Mouse (Mus musculus) megakaryocyte, embryonic 14.5 days (primary cell): ENCODE data around the gene Dll1. TPM values are rescaled to one million over a fixed set of nuclear protein-coding genes. Genes with fewer than 3 reads are reported as not detected.

Experiments
- H3K27me3 ChIP-seq: replicated peaks from 2 replicates; pipeline ENCODE3; 2012; ENCODE audit warnings: inconsistent platforms
- H3K36me3 ChIP-seq: replicated peaks from 2 replicates; pipeline ENCODE3; 2012; ENCODE audit warnings: low read length, inconsistent platforms, mixed read lengths
- H3K4me1 ChIP-seq: 2 replicates; pipeline ENCODE4 v1.6.1; 2012; ENCODE audit warnings: inconsistent platforms
- H3K4me3 ChIP-seq: replicated peaks from 2 replicates; pipeline ENCODE3; 2012; ENCODE audit warnings: moderate library complexity, mild to moderate bottlenecking, inconsistent platforms
- H3K9me3 ChIP-seq: 2 replicates; pipeline ENCODE4 v1.6.1; 2012; ENCODE audit warnings: inconsistent platforms
- FLI1 ChIP-seq: IDR thresholded peaks from 2 replicates; pipeline ENCODE4 v1.6.1; 2012; ENCODE audit warnings: low read length, inconsistent platforms, mixed read lengths
- GATA1 ChIP-seq: IDR thresholded peaks from 3 replicates; pipeline ENCODE4 v1.6.1; 2012; ENCODE audit warnings: mixed read lengths, low read length, inconsistent platforms, borderline replicate concordance
- polyA plus RNA-seq: library from polyadenylated mRNA; stranded (reverse); fragments of >175 nt; gene quantifications from 2 replicates; pipeline ENCODE4 v1.2.3, GENCODE M21; 2012; ENCODE audit warnings: low replicate concordance; ENCODE audit not compliant: insufficient read depth

Gene Dll1
- 0.22 TPM in 1 of 2 replicates, not detected in the other for polyA plus RNA-seq

- Histone ChIP-seq H3K36me3 (no peaks in the 10 kb centered on the region), H3K27me3 (peaks cover 100% of the 10 kb centered on the region), H3K9me3 (0 out of 2 replicates have a peak, but pooled peaks cover 3% of the 10 kb centered on the region), H3K4me3 (peak within 1 kb of the TSS; percentile 94), H3K4me1 (peaks cover 58% of the 10 kb centered on the region)
- TF ChIP-seq FLI1 (no peak), GATA1 (no peak)
Observed at GRCm38 (mm10) chr17:15376494-15377181, at the start of gene Dll1. Gene Dll1, minus strand, starts transcription at chr17:15376872.

GRCm38 (mm10) chr17:15425931-15426330, 49.3 kb upstream of the Dll1 start:
- TF ChIP-seq FLI1 (no peak), GATA1 (no peak)
- Histone ChIP-seq H3K27me3 (no peaks in the 10 kb centered on the region), H3K36me3 (peaks cover 81% of the 10 kb centered on the region), H3K9me3 (peaks cover 6% of the 10 kb centered on the region), H3K4me1 (peaks cover 52% of the 10 kb centered on the region), H3K4me3 (no peak overlapping the region)

DNA sequence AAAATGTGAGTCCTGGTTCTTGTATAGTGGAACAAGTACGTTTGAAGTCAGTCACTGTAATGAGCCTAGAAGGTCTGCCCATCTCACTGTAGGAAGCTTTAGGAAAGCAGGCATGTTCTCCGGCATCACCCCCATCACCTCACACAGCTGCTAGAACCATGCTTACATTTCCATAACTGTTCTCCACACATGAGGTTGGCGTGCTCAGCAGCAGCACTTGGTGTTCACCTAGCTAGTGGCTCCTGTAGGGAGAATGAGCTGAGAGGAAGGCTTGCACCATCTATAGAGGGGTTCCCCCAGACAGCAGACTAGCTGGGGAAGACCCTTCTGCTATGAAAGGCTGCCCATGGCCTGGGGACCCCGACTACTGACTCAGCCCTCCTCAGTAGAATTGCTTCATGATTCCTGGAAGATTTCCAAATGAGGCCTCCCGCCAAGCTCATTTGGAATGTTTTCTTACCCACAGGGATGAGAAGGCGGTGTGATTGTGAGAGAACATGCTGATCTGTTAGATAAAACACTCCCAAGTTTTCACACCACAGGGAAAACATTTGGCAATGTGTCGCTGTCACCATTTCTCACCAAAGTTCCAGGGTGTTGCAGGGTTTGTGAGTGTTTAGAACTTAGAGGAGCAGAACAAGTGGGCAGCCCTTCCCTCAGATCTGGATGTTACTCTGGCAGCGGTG, 46.6 kb upstream of the Dll1 start:
- H3K4me1 ChIP-seq = peaks cover 41% of the 10 kb centered on the region
- H3K4me3 ChIP-seq = no peak overlapping the region
- no peak for TF ChIP-seq FLI1
- TF ChIP-seq GATA1 = no peak
- H3K27me3 ChIP-seq = no peaks in the 10 kb centered on the region
- peaks cover 96% of the 10 kb centered on the region for H3K36me3 ChIP-seq
- H3K9me3 ChIP-seq = peaks cover 6% of the 10 kb centered on the region

DNA sequence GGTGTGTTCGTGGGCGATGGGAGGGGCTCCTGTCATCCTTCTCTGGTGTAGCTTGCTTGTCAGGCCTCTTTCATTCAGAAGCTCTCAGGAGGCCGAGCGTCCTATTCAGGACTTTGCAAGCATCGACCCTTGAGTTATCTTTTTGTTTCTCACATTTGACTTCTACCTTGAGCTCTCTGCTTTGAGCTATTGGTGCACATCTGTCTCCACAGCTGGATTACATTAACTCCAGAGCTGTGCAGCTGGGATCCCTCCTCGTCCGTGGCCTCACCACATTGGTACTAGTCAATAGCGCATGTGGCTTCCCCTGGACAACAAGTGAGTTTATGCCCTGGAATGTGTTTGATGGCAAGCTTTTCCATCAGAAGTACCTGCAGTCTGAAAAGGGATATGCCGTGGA, 46.0 kb upstream of the Dll1 start:
- peaks cover 35% of the 10 kb centered on the region for H3K4me1 ChIP-seq
- peaks cover 6% of the 10 kb centered on the region for H3K9me3 ChIP-seq
- TF ChIP-seq FLI1 (no peak), GATA1 (no peak)
- peaks cover 96% of the 10 kb centered on the region for H3K36me3 ChIP-seq
- no peak overlapping the region for H3K4me3 ChIP-seq
- H3K27me3 ChIP-seq = no peaks in the 10 kb centered on the region

- no peaks in the 10 kb centered on the region for H3K27me3 ChIP-seq
- peaks cover 6% of the 10 kb centered on the region for H3K9me3 ChIP-seq
- H3K36me3 ChIP-seq = peaks cover 98% of the 10 kb centered on the region
- no peak overlapping the region for H3K4me3 ChIP-seq
- H3K4me1 ChIP-seq = peaks cover 24% of the 10 kb centered on the region
- TF ChIP-seq FLI1 = no peak
- no peak for TF ChIP-seq GATA1
Observed at GRCm38 (mm10) chr17:15421446-15421845, 44.8 kb upstream of the Dll1 start.

DNA sequence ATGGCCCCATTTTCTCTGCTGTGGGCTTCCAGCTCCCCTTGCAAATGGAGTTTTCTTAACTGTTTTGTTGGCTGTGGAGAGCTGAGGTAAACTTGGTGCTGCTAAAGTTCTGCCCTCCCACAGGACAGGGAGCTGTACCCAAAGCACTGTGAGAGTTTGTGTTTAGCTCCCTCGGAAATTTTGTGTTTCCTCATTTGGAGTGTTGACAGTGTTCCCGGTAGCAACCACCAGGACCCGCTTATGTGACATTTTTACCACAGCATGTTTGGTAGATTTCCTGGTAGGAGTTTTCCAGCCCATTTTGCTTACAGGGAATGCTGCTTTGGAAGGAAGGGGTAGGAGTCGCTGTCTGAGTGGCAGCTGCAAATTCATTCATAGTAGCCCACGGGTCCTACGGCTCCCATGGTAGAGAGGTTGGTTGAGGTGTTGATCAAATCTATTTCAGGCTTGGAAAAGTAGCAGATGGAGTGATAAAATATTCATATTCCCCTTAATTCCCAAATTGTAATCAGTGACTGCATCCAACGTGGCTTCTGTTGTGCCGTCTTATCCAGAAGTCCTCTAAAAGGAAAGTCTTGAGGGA, 43.4 kb upstream of the Dll1 start:
- H3K4me1 ChIP-seq = peaks cover 16% of the 10 kb centered on the region
- peaks cover 6% of the 10 kb centered on the region for H3K9me3 ChIP-seq
- TF ChIP-seq GATA1 (no peak), FLI1 (no peak)
- H3K36me3 ChIP-seq = peaks cover 97% of the 10 kb centered on the region
- H3K27me3 ChIP-seq = no peaks in the 10 kb centered on the region
- H3K4me3 ChIP-seq = no peak overlapping the region

GRCm38 (mm10) chr17:15419534-15419933, 42.9 kb upstream of the Dll1 start:
- peaks cover 97% of the 10 kb centered on the region for H3K36me3 ChIP-seq
- no peak for TF ChIP-seq FLI1
- TF ChIP-seq GATA1 = no peak

GRCm38 (mm10) chr17:15416596-15417215, 40.0 kb upstream of the Dll1 start:
- Histone ChIP-seq H3K27me3 (no peaks in the 10 kb centered on the region), H3K4me1 (peaks cover 16% of the 10 kb centered on the region), H3K36me3 (peaks cover 95% of the 10 kb centered on the region), H3K9me3 (peaks cover 2% of the 10 kb centered on the region; the same call in 1 of the 2 replicates), H3K4me3 (no peak overlapping the region)
- no peak for TF ChIP-seq GATA1

More at GRCm38 (mm10) chr17:15419534-15419933, 42.9 kb upstream of the Dll1 start:
- Histone ChIP-seq H3K9me3 (peaks cover 6% of the 10 kb centered on the region), H3K4me1 (peaks cover 16% of the 10 kb centered on the region), H3K27me3 (no peaks in the 10 kb centered on the region), H3K4me3 (peak overlapping the region; percentile 43)

DNA sequence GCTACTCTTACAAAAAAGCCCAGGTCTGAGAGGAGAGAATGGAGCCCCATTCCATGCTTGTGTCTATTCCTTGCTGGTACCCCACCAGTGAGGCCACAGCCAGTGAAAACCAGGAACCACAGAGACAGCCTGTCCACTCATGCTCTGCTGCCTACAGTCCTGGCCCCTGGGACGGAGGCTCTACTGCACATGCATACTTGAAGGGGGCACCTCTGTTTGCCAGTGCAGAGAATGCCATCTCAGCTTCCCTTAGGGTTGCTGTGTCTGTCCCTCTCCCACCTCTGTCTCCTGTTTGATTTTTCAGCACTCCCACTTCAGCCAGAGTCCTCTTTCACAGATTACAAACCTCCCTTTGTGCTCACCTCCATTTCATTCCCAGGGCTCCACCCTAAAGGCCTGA, 34.2 kb upstream of the Dll1 start:
- no peak for TF ChIP-seq GATA1
- TF ChIP-seq FLI1 = no peak
- Histone ChIP-seq H3K4me1 (no peaks in the 10 kb centered on the region), H3K4me3 (no peak overlapping the region), H3K36me3 (peaks cover 88% of the 10 kb centered on the region), H3K27me3 (no peaks in the 10 kb centered on the region), H3K9me3 (peaks cover 9% of the 10 kb centered on the region)
